ENCODE assay signal across 8 mouse cellular contexts in genomic region chr2:165112149-165112548, GRCm38 (mm10). TPM values are rescaled to one million over a fixed set of nuclear protein-coding genes. Genes with fewer than 3 reads are reported as not detected.
DNase-seq lines count a peak whose midpoint lies in the region; ATAC-seq and TF ChIP-seq lines count a peak whose summit lies in the region.

No protein-coding gene starts in this region.

- H3K36me3 ChIP-seq in forebrain, embryonic 12.5 days (replicated peaks): no peaks in the 10 kb centered on the region
- no peaks in the 10 kb centered on the region for H3K36me3 ChIP-seq in lung, embryonic 14.5 days (ENCODE audit: insufficient read depth)

- intact Hi-C loops in heart, postnatal 25 days (cut with DNase I): loop anchor here (2.0 kb wide), 2 partner anchors 37 to 151 kb away; partner anchors contain the start of gene Slc12a5

- peak; percentile 66 for ATAC-seq in forebrain, embryonic 12.5 days (ENCODE audit: low FRiP score)
- peak; percentile 72 for ATAC-seq in lung, embryonic 14.5 days (ENCODE audit: insufficient read depth)
- peak; percentile 61 for ATAC-seq in neutrophil, adult 5-6 weeks (ENCODE audit: extremely low read depth, insufficient number of reproducible peaks, low FRiP score, poor library complexity, severe bottlenecking)

- peak overlapping the region; percentile 33 for H3K4me2 ChIP-seq in forebrain, embryonic 12.5 days
- H3K4me2 ChIP-seq in lung, embryonic 14.5 days: no peak overlapping the region

- no peak overlapping the region for H3K27ac ChIP-seq in forebrain, embryonic 12.5 days
- H3K27ac ChIP-seq in lung, embryonic 14.5 days (ENCODE audit: low read depth): no peak overlapping the region

- peaks cover 29% of the 10 kb centered on the region for H3K4me1 ChIP-seq in forebrain, embryonic 12.5 days
- no peaks in the 10 kb centered on the region for H3K4me1 ChIP-seq in lung, embryonic 14.5 days (ENCODE audit: insufficient read depth)

- TF ChIP-seq CTCF in lung, embryonic 14.5 days (IDR thresholded peaks at IDR 0.05; ENCODE audit: low read depth): peak; percentile 80

- under 1% methylated on average over 51 of the region's 54 CpGs for WGBS in forebrain, embryonic 12.5 days
- 3% methylated on average over 54 of the region's 54 CpGs for WGBS in large intestine, adult 2 months
- WGBS in lung, embryonic 14.5 days: under 1% methylated on average over 54 of the region's 54 CpGs

- peak; percentile 90 for DNase-seq in B cell, adult 2 months
- peak; percentile 56 for DNase-seq in c-Kit-positive CD71-positive TER-119-negative erythroid progenitor cells, embryonic 14.5 days (ENCODE audit: low read depth)
- DNase-seq in heart, postnatal 25 days (ENCODE audit: low spot score): peak; percentile 48
- peak; percentile 29 for DNase-seq in large intestine, adult 2 months (ENCODE audit: low read depth, low spot score)
- DNase-seq in lung, embryonic 14.5 days: peak; percentile 96
- DNase-seq in testis, postnatal 10 days (ENCODE audit: low spot score): peak; percentile 95

- H3K9me3 ChIP-seq in forebrain, embryonic 12.5 days: no peaks in the 10 kb centered on the region
- H3K9me3 ChIP-seq in lung, embryonic 14.5 days (ENCODE audit: low read depth, low read length): no peaks in the 10 kb centered on the region

- peaks cover 94% of the 10 kb centered on the region for H3K27me3 ChIP-seq in forebrain, embryonic 12.5 days
- H3K27me3 ChIP-seq in lung, embryonic 14.5 days (ENCODE audit: insufficient read depth, low read length): peaks cover 87% of the 10 kb centered on the region

- no peak overlapping the region for H3K9ac ChIP-seq in forebrain, embryonic 12.5 days
- H3K9ac ChIP-seq in lung, embryonic 14.5 days: no peak overlapping the region

- H3K4me3 ChIP-seq in forebrain, embryonic 12.5 days (replicated peaks): peak overlapping the region; percentile 17
- H3K4me3 ChIP-seq in lung, embryonic 14.5 days (ENCODE audit: low read depth, low read length): 0 out of 2 replicates have a peak overlapping the region, but pooled peaks have one; percentile 1

RNA-seq across cellular contexts. Expression of gene 1700025C18Rik, which starts 21.6 kb away (rescaled TPM):
- polyA plus RNA-seq in forebrain, embryonic 12.5 days (2016; fragmentation: Nextera tagmentation; extraction: Ambion mirVana): not detected in 2 replicates
- not detected for total RNA-seq in heart, postnatal 25 days (2021)
- not detected in 2 replicates for polyA plus RNA-seq in large intestine, adult 2 months (2012; rRNA removed)
- polyA plus RNA-seq in lung, embryonic 14.5 days (2014; fragmentation: Nextera tagmentation; extraction: Ambion mirVana): not detected in 2 replicates
- not detected in 2 replicates for total RNA-seq in neutrophil, adult 5-6 weeks (2017)

RNA-seq across cellular contexts. Expression of gene Cd40, which starts 56.7 kb away (rescaled TPM):
- 2.7 and 4.8 TPM in 2 replicates for polyA plus RNA-seq in forebrain, embryonic 12.5 days (2016; fragmentation: Nextera tagmentation; extraction: Ambion mirVana)
- total RNA-seq in heart, postnatal 25 days (2021): 1 to 10 TPM; 1.9 to 3.6 TPM
- 9.5 and 9.6 TPM in 2 replicates for polyA plus RNA-seq in large intestine, adult 2 months (2012; rRNA removed)
- 20.3 and 22.1 TPM in 2 replicates for polyA plus RNA-seq in lung, embryonic 14.5 days (2014; fragmentation: Nextera tagmentation; extraction: Ambion mirVana)
- 63.9 and 81.2 TPM in 2 replicates for total RNA-seq in neutrophil, adult 5-6 weeks (2017)

Comparison
In these comparisons a context has a peak if more than half of its experiments do, and no peak if none do; other contexts are left out.
1. DNase-seq: peak in every context shown above with its lines; median percentile 96 in lung, embryonic 14.5 days; 95 in testis, postnatal 10 days; 90 in B cell, adult 2 months; 56 in c-Kit-positive CD71-positive TER-119-negative erythroid progenitor cells, embryonic 14.5 days; 48 in heart, postnatal 25 days; 29 in large intestine, adult 2 months.